Mouse (Mus musculus): Measurements from ENCODE around the gene Aspdh.
A peak's percentile ranks its signal among the peaks of the same experiment; 100 is the strongest.

DNA sequence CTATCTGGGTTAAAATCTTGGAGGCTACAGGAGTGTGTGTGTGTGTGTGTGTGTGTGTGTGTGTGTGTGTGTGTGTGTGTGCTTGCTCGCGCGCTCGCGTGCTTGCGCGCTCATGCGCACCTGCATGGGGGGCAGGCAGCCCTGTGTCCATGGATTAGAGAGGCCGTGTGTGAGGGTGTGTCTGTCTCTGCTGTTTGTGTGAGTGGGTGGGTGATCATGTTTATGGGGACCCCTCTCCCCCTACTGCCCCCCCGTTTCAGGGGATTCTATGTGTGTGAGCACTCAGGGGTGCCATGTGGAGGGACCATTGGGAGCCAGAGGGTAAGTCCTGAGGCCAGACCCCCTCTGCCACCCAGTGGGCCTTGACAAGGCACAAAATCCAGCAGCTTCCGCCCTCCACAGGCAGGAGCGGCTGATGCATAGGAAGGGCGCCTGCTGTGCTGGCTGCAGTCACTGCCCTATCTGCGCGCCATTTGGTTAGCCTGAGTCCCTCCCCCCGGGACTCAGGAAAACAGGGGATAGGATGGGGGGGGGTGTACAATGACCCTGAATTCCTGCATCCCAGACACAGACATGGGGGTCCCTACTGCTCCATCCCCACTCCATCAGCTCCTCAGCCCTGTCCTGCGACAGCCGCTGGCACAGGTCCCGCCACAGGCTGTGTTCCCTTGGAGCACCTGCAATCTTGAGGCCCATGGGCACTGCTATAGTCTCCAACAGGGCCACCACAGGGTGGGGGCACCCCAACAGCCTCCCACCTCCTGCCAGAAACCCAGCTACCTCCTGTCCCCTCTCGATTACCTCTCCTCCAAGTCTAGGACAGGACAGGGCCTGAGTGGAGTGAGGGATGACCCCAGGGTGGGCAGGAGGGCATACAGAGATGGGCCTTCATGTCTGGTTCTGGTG lies 21.7 kb upstream of the Aspdh start:
- TF ChIP-seq CTCF (IDR thresholded peaks at IDR 0.05; ENCODE audit: borderline replicate concordance, extremely low read depth, insufficient read depth, insufficient read length) (peak; percentile 53), POLR2A (IDR thresholded peaks at IDR 0.05; ENCODE audit: borderline replicate concordance, extremely low read depth, insufficient read depth, insufficient read length, poor library complexity, severe bottlenecking) (peak; percentile 5; the same call in 1 of the 2 replicates)

All from brain, embryonic 14.5 days (tissue).